Mouse (Mus musculus): ENCODE results near the gene Csf3r. TPM values are rescaled to one million over a fixed set of nuclear protein-coding genes. Genes with fewer than 3 reads are reported as not detected.

The Csf3r gene
- total RNA-seq, 1 experiment, result 0.18 TPM

- H3K9me3 ChIP-seq (ENCODE audit: control insufficient read depth, insufficient read depth, low read depth, low read length), result no peaks in the 10 kb centered on the region
- peaks cover 4 to 24% of the 10 kb centered on the region in 2 experiments; a peak in 3 of 4 replicates for H3K4me1 ChIP-seq (ENCODE audit: control insufficient read depth in 2 of 2, insufficient read depth in 2 of 2, low read length in 2 of 2, poor library complexity in 1 of 2)
- TF ChIP-seq MAFK (IDR thresholded peaks at IDR 0.05; ENCODE audit: insufficient read depth, low read depth, low read length) (no peak), CHD2 (IDR thresholded peaks at IDR 0.05; ENCODE audit: low read depth, low read length) (no peak)
- DNase-seq (ENCODE audit: low read depth, low spot score), result no peak
- no peak overlapping the region for H3K27ac ChIP-seq (ENCODE audit: insufficient read depth, low read depth, low read length, poor library complexity, severe bottlenecking)
- no peaks in the 10 kb centered on the region for H3K36me3 ChIP-seq (ENCODE audit: control insufficient read depth, insufficient read depth, low read length, poor library complexity, severe bottlenecking)
- H3K4me3 ChIP-seq (ENCODE audit: insufficient read depth in 1 of 2, low read depth in 1 of 2, low read length in 2 of 2, poor library complexity in 1 of 2, severe bottlenecking in 1 of 2), result no peak overlapping the region
- no peak overlapping the region for H3K9ac ChIP-seq (ENCODE audit: insufficient read depth, low read depth, low read length, poor library complexity, severe bottlenecking)
- in situ Hi-C loops (cut with MboI; ENCODE audit: low sequenced_read_pairs in 2 of 2, unreplicated experiment in 2 of 2), result no loop called here
Observed at GRCm38 (mm10) chr4:125997826-125998225, 26.5 kb upstream of the Csf3r start.

- H3K4me1 ChIP-seq (ENCODE audit: control insufficient read depth in 2 of 2, insufficient read depth in 2 of 2, low read length in 2 of 2, poor library complexity in 1 of 2), result peaks cover 4 to 23% of the 10 kb centered on the region in 2 experiments; a peak in 3 of 4 replicates
- H3K9ac ChIP-seq (ENCODE audit: insufficient read depth, low read depth, low read length, poor library complexity, severe bottlenecking), result no peak overlapping the region
- H3K27ac ChIP-seq (ENCODE audit: insufficient read depth, low read depth, low read length, poor library complexity, severe bottlenecking), result peak overlapping the region; percentile 1; the same call in 1 of the 2 replicates
- no peaks in the 10 kb centered on the region for H3K9me3 ChIP-seq (ENCODE audit: control insufficient read depth, insufficient read depth, low read depth, low read length)
- in situ Hi-C loops (cut with MboI; ENCODE audit: low sequenced_read_pairs in 2 of 2, unreplicated experiment in 2 of 2), result no loop called here
- no peak for DNase-seq (ENCODE audit: low read depth, low spot score)
- H3K36me3 ChIP-seq (ENCODE audit: control insufficient read depth, insufficient read depth, low read length, poor library complexity, severe bottlenecking), result no peaks in the 10 kb centered on the region
- H3K4me3 ChIP-seq (ENCODE audit: insufficient read depth in 1 of 2, low read depth in 1 of 2, low read length in 2 of 2, poor library complexity in 1 of 2, severe bottlenecking in 1 of 2), result no peak overlapping the region
- TF ChIP-seq MAFK (IDR thresholded peaks at IDR 0.05; ENCODE audit: insufficient read depth, low read depth, low read length) (no peak), ZC3H11A (IDR thresholded peaks at IDR 0.05; ENCODE audit: borderline replicate concordance, low read depth, low read length) (0 out of 2 replicates have a peak, but pooled peaks have one; percentile 27)
Observed at GRCm38 (mm10) chr4:126001311-126002199, 22.8 kb upstream of the Csf3r start.

GRCm38 (mm10) chr4:126017676-126018332, 6.5 kb upstream of the Csf3r start:
- H3K9ac ChIP-seq (ENCODE audit: insufficient read depth, low read depth, low read length, poor library complexity, severe bottlenecking), result no peak overlapping the region
- H3K27ac ChIP-seq (ENCODE audit: insufficient read depth, low read depth, low read length, poor library complexity, severe bottlenecking), result no peak overlapping the region
- H3K9me3 ChIP-seq (ENCODE audit: control insufficient read depth, insufficient read depth, low read depth, low read length), result no peaks in the 10 kb centered on the region
- H3K4me3 ChIP-seq (ENCODE audit: insufficient read depth in 1 of 2, low read depth in 1 of 2, low read length in 2 of 2, poor library complexity in 1 of 2, severe bottlenecking in 1 of 2), result no peak overlapping the region
- H3K4me1 ChIP-seq (ENCODE audit: control insufficient read depth in 2 of 2, insufficient read depth in 2 of 2, low read length in 2 of 2, poor library complexity in 1 of 2), result peaks cover 0 to 5% of the 10 kb centered on the region in 2 experiments; a peak in 1 of 4 replicates
- DNase-seq (ENCODE audit: low read depth, low spot score), result no peak
- in situ Hi-C loops (cut with MboI; ENCODE audit: low sequenced_read_pairs in 2 of 2, unreplicated experiment in 2 of 2), result no loop called here
- no peak for TF ChIP-seq ZNF384 (IDR thresholded peaks at IDR 0.05; ENCODE audit: low read depth, low read length)
- no peak for TF ChIP-seq MAFK (IDR thresholded peaks at IDR 0.05; ENCODE audit: insufficient read depth, low read depth, low read length)
- TF ChIP-seq CHD2 (IDR thresholded peaks at IDR 0.05; ENCODE audit: low read depth, low read length), result no peak
- TF ChIP-seq HCFC1 (IDR thresholded peaks at IDR 0.05; ENCODE audit: borderline replicate concordance, insufficient read depth, low read length), result no peak
- TF ChIP-seq ZC3H11A (IDR thresholded peaks at IDR 0.05; ENCODE audit: borderline replicate concordance, low read depth, low read length), result no peak
- H3K36me3 ChIP-seq (ENCODE audit: control insufficient read depth, insufficient read depth, low read length, poor library complexity, severe bottlenecking), result no peaks in the 10 kb centered on the region

- no peak overlapping the region for H3K4me3 ChIP-seq (ENCODE audit: insufficient read depth in 1 of 2, low read depth in 1 of 2, low read length in 2 of 2, poor library complexity in 1 of 2, severe bottlenecking in 1 of 2)
- TF ChIP-seq HCFC1 (IDR thresholded peaks at IDR 0.05; ENCODE audit: borderline replicate concordance, insufficient read depth, low read length) (no peak), ZC3H11A (IDR thresholded peaks at IDR 0.05; ENCODE audit: borderline replicate concordance, low read depth, low read length) (no peak), MAFK (IDR thresholded peaks at IDR 0.05; ENCODE audit: insufficient read depth, low read depth, low read length) (no peak), CHD2 (IDR thresholded peaks at IDR 0.05; ENCODE audit: low read depth, low read length) (no peak), ZNF384 (IDR thresholded peaks at IDR 0.05; ENCODE audit: low read depth, low read length) (no peak)
- H3K9me3 ChIP-seq (ENCODE audit: control insufficient read depth, insufficient read depth, low read depth, low read length), result no peaks in the 10 kb centered on the region
- no peaks in the 10 kb centered on the region for H3K36me3 ChIP-seq (ENCODE audit: control insufficient read depth, insufficient read depth, low read length, poor library complexity, severe bottlenecking)
- no peak overlapping the region for H3K9ac ChIP-seq (ENCODE audit: insufficient read depth, low read depth, low read length, poor library complexity, severe bottlenecking)
- DNase-seq (ENCODE audit: low read depth, low spot score), result no peak
- in situ Hi-C loops (cut with MboI; ENCODE audit: low sequenced_read_pairs in 2 of 2, unreplicated experiment in 2 of 2), result no loop called here
- H3K27ac ChIP-seq (ENCODE audit: insufficient read depth, low read depth, low read length, poor library complexity, severe bottlenecking), result no peak overlapping the region
- peaks cover 0 to 5% of the 10 kb centered on the region in 2 experiments; a peak in 1 of 4 replicates for H3K4me1 ChIP-seq (ENCODE audit: control insufficient read depth in 2 of 2, insufficient read depth in 2 of 2, low read length in 2 of 2, poor library complexity in 1 of 2)
Observed at GRCm38 (mm10) chr4:126018966-126019538, 5.3 kb upstream of the Csf3r start.
